Mouse (Mus musculus) urinary bladder, postnatal 4 days (tissue): Measurements from ENCODE around the gene Stag3.

ENCODE experiments used
- DNase-seq, 2 experiments: peaks; one replicate each; pipeline ENCODE4 v3.0.0; 2021 to 2022; ENCODE audit warnings: low spot score in 2 of 2

Stag3 gene

DNA sequence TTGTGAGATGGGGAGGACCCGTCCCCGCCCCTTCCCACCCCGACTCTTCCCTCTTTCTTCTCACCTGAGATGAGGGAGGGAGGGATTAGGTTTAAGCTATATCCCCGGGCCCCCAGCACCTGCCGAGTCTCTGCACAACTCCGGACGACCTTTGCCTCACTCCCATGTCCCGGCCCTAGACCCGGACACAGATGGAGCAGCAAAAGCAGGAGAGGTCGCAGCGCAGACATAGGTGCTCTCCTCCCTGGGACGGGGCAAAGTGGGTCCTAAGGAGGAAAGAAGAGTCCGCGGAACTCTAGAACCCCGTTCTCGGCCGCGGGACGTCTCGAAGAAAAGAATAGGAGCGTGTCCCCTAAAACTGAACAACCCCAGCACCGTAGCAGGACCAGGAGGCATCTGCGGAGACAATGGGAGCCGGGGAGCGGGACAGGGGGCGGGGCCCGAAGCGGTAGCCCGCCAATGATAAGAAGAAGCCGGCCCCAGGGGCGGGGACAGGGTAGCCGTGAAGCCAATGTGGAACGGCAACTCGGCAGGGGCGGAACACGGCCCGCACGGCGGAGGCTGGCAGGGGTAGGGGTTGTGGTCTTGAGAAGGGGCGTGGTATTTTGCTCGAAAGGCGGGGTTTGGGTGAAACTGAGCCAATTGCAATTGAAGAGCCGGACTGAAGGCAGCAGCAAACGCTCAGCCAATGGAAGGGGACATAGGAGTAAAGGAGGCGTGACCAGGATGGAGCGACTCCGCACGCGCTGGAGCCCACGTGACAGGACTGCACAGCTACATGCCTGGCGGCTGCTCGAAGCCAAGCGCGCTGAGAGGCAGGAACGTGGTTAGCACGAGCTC, at the start of gene Stag3, which contains the start of the genes Gm43720 and Gpc2:
Gene Stag3 (plus strand): TSS at position 656 of the 840 bp plus-strand sequence.
Gene Gm43720 (minus strand): TSS at position 374 of the 840 bp plus-strand sequence.
Gene Gpc2 (minus strand): TSS at position 421 of the 840 bp plus-strand sequence.
- peak; percentile 88 to 90 for DNase-seq

DNA sequence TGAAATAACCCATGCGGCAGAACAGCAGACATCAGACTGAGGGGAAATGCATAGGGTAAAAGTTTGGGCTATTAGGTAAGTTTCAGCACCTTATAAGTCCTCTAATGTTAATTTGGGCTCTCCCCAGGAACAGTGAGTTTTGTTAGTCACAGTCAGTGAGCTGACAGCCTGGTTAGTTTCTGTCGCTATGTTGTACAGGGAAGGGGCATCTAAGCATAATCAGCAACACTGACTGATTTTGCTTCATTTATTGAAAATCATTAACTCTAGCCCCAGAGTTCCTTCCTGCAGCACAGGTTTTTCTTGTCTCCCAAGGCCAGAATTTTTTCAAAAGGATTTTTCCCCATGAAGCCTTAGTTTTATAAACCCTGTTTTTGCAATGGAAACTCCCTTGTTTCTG, 46.3 kb upstream of the Stag3 start:
- no peak for DNase-seq

GRCm38 (mm10) chr5:138234224-138234623, 45.8 kb upstream of the Stag3 start:
- no peak for DNase-seq

- no peak for DNase-seq
Observed at GRCm38 (mm10) chr5:138241511-138241910, 38.5 kb upstream of the Stag3 start.

DNA sequence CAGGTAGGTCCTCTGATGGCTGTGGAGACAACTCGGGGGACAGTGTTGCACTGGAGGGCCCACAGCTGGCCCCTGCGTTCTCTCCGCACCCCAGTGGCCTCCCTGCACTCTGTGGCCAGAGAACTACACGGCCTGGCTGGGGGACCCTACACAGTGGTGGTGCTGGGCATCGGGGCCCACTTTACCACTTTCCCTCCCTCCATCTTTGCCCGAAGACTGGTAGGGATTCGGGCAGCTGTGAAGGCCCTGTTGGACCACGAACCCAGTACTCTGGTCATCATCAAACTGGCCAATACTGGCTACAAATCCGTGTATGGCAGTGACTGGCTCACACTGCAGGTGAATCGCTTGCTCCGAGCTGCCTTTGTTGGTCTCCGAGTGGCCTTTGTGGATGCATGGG, 28.9 kb upstream of the Stag3 start:
- DNase-seq: no peak

GRCm38 (mm10) chr5:138253061-138253460, 27.0 kb upstream of the Stag3 start:
- no peak for DNase-seq

GRCm38 (mm10) chr5:138255353-138256093, 24.5 kb upstream of the Stag3 start, which contains the start of gene Lamtor4:
Gene Lamtor4, plus strand, starts transcription at chr5:138255482.
- peak; percentile 89 to 92 for DNase-seq

GRCm38 (mm10) chr5:138256094-138256467, 24.0 kb upstream of the Stag3 start:
- no peak for DNase-seq

GRCm38 (mm10) chr5:138256966-138257584, 23.0 kb upstream of the Stag3 start:
- no peak for DNase-seq

DNA sequence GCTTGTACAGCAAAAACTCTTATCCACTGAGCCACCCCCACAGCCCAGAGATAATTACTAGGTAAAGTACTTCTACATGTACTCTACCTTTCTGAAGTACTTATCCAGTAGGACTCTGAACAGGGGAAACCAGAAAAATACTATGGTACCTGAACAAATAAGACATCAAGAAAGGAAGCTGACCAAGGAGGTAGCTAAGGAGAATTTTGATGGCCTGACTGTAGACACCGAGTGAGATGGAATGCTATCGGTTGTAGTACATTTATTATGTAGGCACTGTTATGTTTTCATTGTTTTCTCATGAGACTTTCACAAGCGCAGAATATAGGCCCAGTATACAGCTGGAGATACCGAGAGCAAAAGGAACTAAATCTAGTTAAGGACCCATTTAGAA, 22.5 kb upstream of the Stag3 start:
- no peak for DNase-seq

DNA sequence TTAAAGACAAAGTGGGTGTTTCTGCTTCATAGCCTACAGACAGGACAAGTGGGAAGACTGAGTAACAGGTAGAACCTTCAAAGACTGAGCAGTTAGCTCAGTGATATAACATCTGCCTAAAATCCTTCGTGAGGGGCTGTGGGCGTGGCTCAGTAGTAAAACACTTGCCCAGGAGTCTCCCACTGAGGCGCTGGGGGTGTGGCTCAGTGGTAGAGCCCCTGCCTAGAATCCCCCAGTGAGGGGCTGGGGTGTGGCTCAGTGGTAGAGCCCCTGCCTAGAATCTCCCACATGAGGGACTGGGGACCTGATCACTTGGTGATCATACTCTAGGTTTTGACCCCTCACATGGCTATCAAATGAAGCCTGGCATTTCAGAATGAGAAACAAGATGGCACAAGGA, 22.0 kb upstream of the Stag3 start:
- DNase-seq: no peak

DNA sequence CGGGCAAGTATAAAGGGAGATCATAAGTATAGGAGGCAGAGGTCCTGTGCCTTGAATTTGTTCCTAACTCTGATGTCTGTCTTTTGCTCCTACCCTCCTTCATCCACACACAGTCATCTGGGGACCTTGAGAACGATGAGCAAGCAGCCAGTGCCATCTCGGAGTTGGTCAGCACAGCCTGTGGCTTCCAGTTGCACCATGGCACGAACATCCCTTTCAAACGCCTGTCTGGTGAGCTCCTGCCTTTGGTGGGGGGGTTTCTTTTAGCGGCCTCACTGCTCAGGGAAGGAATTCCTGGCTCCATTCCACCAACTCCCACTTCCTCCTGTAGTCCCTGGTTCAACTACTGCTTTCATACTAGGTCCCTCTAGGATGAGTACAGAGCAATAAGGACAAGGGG, 21.5 kb upstream of the Stag3 start:
- no peak for DNase-seq

DNA sequence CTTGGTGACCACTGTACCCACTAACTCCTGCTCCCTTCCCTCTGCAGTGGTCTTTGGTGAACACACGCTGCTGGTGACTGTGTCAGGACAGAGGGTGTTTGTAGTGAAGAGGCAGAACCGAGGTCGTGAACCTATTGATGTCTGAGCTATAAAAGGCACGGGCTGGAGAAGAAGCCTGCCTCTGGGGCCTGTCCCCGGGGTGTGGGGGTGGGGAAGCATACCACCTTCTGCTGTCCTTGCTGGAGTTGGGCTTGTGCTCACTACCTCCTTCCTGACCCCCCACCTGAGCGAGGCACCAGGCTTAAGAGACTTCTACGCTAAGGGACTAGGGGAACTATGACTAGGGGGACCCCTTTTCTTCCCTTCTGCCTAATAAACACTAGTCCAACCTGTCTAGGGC, 21.0 kb upstream of the Stag3 start:
- no peak for DNase-seq

- no peak for DNase-seq
Observed at GRCm38 (mm10) chr5:138260051-138260450, 20.0 kb upstream of the Stag3 start.

GRCm38 (mm10) chr5:138260834-138261233, 19.2 kb upstream of the Stag3 start:
- DNase-seq: peak in 1 of 2 experiments; percentile 28

- DNase-seq: no peak
Observed at GRCm38 (mm10) chr5:138262001-138262400, 18.0 kb upstream of the Stag3 start.

DNA sequence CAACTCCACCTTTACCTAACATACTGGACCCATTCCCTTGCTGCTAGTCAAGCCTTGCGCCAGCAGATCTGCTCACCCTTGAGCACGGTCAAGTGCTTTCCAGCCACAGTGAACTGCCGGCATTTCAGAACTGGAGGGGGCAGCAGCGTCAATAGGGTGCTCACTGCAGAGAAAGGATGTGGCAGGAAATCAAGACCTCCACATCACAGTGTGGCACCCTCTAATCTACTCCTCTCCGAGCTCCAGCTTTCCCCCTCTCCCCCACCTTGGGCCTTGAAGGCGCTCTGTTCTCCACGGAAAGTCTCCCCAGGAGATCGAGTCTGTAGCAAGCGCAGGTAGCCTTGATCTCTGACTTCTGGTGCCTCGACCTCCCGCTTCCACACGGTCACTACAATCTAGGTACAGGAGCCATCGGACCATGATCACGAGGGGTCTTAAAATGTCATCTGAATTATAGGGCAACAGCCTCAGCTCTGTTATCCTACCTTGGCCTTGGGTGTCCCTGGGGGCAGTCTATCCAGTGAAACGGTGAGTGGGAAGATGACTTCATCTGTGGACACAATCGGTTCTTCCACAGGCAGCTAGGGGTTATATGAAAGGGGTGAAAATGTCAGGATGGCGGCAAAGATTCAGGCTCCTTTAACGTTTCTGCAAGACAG, 17.3 kb upstream of the Stag3 start:
- DNase-seq: no peak

GRCm38 (mm10) chr5:138263260-138264206, 16.5 kb upstream of the Stag3 start, which contains the start of gene BC037034:
Gene BC037034, minus strand, starts transcription at chr5:138264033.
- peak; percentile 85 to 93 for DNase-seq

DNA sequence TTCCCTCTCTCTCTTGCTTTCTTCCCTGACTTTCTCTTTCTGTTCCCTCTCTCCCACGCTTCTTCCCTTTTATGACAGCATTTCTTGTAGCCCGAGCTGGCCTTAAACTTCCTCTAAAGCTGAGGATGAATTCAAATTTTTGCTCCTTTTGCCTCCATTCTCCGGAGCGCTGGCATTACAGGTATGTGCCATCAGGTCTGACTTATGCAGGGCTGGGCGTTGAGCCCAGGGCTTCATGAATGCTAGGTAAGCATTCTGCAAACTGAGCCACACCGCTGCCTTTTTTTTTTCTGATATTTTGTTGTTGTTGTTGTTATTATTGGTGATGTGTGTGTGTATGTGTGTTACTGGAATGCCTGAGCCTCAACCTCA, 15.8 kb upstream of the Stag3 start:
- no peak for DNase-seq

DNA sequence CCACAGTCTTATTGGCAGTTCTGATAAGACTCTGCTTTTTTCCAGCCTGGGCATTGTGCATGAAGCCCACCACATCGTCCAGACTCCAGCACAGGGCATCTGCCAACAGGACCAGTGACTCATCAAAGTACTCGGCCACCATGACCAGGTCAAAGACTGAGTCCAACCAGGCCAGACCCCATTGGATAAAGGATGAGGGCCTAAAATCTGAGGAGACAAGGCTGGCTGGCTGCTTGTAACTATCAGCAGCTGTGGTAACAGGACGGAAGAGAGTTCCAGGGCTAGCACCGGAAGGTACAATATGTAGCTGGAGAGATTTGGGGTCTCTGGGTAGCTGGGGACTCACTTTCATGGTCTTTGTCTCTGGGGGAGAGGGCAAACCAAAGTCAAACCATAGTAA, 14.3 kb upstream of the Stag3 start:
- no peak for DNase-seq

- DNase-seq: no peak
Observed at GRCm38 (mm10) chr5:138267114-138267513, 12.9 kb upstream of the Stag3 start.
